Mouse (Mus musculus) retina, embryonic 14.5 days (tissue): ENCODE data around the gene Thbd.

Source experiments
- DNase-seq: peaks from one replicate; pipeline ENCODE4 v3.0.0-alpha.2; 2015; ENCODE audit warnings: low spot score

The Thbd gene

GRCm38 (mm10) chr2:148386927-148387326 lies 21.1 kb downstream of the Thbd start:
- DNase-seq: no peak

GRCm38 (mm10) chr2:148386476-148386875 lies 21.5 kb downstream of the Thbd start:
- DNase-seq: no peak

- DNase-seq: no peak
Measured at GRCm38 (mm10) chr2:148381076-148381475, 26.9 kb downstream of the Thbd start.

GRCm38 (mm10) chr2:148379899-148380413 lies 28.0 kb downstream of the Thbd start:
- DNase-seq: no peak

GRCm38 (mm10) chr2:148378817-148379342 lies 29.1 kb downstream of the Thbd start:
- DNase-seq: no peak

- peak; percentile 64 for DNase-seq
Measured at GRCm38 (mm10) chr2:148375326-148376150, 32.5 kb downstream of the Thbd start.

GRCm38 (mm10) chr2:148373602-148374071 lies 34.4 kb downstream of the Thbd start:
- no peak for DNase-seq

- DNase-seq: no peak
Measured at GRCm38 (mm10) chr2:148371743-148372630, 36.0 kb downstream of the Thbd start.

- peak; percentile 42 for DNase-seq
Measured at GRCm38 (mm10) chr2:148365227-148365626, 42.8 kb downstream of the Thbd start.

GRCm38 (mm10) chr2:148364536-148364935 lies 43.5 kb downstream of the Thbd start:
- no peak for DNase-seq

GRCm38 (mm10) chr2:148357145-148357544 lies 50.8 kb downstream of the Thbd start:
- no peak for DNase-seq
